Mouse (Mus musculus) MN1 (cell line): ENCODE measurements around the gene Ap1s1.

Source experiments
- DNase-seq: peaks from one replicate; pipeline ENCODE4 v3.0.0-alpha.2; 2016; ENCODE audit warnings: low spot score

Gene Ap1s1

DNA sequence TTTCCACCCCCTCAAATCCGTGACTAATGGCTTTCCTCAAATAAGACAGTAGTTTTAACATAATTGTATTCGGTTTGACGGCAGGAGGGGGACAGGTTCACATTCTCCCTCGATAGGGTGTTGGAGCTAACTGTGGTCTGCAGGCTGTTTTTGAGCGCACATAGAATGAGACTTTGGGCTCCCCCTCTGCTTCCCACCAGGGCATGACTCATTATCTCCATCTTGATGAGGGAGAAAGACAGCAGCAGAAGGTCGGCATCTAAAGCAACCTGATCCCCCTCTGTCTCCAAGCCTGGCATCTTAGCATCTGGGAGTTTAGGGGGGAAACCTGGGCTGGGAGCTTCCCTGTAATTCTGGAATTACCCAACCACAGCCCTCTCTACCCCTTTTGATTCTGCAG is 19.5 kb upstream of the Ap1s1 start:
- DNase-seq: no peak

GRCm38 (mm10) chr5:137062601-137063000 is 16.7 kb upstream of the Ap1s1 start:
- no peak for DNase-seq

DNA sequence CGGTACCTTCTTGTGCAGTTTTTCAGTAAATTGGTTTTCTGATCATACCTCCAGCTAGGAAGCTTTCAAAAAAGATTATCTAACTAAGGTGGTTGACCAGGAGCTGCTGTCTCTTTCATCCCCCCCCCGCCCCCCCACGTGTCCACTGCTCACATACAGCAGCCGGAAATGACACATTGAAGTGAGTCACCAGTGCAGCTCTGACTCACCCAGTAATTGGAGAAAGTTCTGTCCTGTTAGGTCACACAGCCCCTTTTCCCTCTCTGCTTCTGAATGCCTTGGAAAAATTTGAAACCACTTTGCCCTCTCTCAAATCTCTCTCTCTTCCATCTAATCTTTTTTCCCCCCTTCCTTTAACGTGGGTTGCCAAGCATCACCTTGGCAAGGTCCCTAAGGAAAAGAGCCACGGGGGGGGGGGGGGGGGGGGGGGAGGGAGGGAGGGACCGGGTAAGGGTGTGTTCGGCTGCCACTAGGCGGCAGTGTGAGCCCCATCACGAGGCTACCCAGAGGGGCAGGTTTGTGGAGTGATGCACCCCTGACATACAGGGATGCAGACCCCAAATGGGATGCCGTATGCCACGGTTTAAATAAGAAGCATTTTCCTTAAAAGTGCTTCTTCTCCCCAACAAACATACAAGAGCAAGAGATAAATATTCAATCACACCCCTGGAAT is 16.0 kb upstream of the Ap1s1 start:
- peak; percentile 90 for DNase-seq

DNA sequence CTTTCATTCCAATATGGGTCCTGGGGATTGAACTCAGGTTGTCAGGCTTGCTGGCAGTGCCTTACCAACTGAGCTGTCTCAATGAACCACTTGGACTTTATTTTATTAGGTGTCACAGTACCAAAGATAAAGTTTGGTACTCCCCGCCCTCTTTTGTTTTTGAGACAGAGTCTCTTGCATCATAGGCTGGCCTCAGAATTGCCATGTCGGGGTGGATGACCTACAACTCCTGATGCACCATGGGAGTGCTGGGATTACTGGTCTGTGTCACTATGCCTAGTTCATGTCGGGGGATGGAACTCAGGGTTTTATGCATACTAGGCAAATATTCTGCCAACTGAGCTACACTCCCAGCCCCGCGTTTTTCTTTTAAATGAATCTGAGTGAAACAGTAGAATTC is 8.9 kb upstream of the Ap1s1 start:
- DNase-seq: no peak

GRCm38 (mm10) chr5:137054299-137054698 is 8.4 kb upstream of the Ap1s1 start:
- DNase-seq: no peak

DNA sequence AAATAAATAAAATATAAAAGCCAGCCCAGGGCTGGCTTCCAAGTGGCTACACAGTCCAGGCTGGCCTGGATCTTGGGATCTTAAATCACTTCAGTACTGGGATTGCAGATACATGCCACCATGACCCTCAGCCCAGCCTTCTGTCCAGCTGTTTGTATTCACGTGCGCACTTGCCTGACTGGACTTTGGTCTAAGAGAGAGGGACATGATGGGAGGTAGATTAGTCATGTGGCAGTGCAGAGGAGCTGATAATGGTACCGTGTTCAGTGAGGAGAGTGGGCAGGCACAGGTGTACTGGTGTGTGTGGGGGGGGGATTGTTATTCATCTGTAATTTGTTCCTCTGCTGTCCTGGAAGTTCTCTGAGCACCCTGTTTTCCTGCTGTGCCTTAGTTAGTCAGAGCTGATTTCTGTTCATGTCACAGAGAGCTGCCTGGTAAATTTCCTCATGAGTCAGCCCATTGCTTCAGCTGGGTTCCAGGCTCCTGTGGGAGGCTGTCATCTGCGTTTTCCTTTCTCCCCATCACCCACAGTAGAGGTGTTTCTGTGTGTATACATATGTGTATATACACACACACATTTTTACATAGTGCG is 6.1 kb upstream of the Ap1s1 start:
- DNase-seq: peak; percentile 64

DNA sequence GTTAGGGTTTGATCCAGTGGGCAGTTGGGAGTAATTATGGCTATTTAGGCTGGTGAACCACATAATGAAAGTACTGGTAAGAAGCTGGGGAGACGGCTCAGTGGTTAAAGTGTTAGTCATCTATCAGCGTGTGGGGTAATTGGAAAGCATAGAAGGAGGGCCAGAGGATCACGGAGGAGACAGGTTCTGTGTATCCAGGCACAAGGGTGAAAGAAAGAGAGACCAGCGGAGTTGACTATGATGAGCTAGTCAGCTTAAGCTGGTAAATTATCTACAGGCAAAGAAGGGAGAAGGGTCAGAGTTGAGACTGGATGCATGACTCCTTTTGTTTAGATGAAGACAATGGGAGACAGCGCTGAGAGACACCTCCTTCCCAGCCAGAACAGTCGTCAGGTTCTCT is 5.2 kb upstream of the Ap1s1 start:
- no peak for DNase-seq

DNA sequence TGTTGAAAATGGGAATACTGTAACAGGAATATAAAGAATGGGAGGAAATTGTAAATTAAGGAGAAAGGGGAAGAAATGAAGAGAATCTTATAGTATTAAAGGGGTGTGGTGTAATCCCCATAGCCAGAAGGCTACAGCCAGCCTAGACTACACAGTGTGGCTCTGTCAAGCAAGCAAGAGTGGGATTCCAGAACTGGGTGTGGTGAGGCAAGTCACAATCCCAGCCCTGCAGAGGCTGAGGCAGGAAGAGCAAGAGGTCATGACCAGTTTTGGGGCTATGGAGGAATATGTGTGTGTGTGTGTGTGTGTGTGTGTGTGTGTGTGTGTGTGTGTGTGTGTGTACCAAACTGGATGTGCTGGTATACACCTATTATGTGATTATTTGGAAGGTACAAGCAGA is 1.1 kb upstream of the Ap1s1 start:
- no peak for DNase-seq

DNA sequence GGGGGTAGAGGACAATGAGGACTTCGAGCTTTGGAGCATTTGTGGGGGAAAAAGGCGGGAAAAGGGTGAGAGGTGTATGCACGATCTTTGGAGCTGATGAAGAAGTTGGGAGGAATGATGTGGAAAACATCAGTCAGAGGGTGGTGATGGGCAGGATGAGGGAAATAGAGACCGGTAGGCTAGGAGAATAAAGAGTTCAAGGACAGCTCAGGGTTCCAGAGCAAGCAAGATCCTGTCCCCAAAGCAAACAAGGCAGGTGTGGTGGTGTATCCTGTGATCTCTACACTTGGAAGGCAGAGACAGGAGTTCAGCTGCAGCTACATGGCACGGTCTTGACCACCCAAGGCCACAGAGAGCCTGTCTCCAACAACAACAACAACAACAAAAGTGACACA is 386 bp upstream of the Ap1s1 start:
- DNase-seq: no peak

GRCm38 (mm10) chr5:137043997-137044396 is 1.9 kb downstream of the Ap1s1 start:
- DNase-seq: no peak

GRCm38 (mm10) chr5:137041442-137041841 is 4.5 kb downstream of the Ap1s1 start:
- no peak for DNase-seq

DNA sequence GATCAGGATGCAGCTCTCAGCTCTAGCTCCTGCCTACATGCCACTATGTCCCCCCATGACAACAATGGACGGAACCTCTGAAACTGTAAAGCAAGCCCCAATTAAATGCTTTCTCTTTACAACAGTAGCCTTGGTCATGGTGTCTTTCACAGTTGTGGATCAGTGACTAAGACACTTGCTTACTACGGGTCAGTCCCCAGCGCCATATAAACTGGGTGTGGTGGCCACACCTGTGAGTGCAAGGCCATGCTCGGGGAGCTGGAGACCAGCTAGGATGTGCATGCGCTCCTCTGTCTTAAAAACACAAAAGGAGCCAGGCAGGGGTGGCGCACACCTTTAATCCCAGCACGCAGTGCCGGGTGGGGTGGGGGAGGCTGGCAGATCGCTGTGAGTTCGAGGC is 6.5 kb downstream of the Ap1s1 start:
- DNase-seq: no peak

GRCm38 (mm10) chr5:137036211-137036610 is 9.7 kb downstream of the Ap1s1 start:
- DNase-seq: peak; percentile 56

- DNase-seq: peak; percentile 97
Measured at GRCm38 (mm10) chr5:137032641-137033074, 13.3 kb downstream of the Ap1s1 start.

- peak; percentile 90 for DNase-seq
Measured at GRCm38 (mm10) chr5:137032033-137032421, 13.9 kb downstream of the Ap1s1 start.

GRCm38 (mm10) chr5:137031076-137032032 is 14.6 kb downstream of the Ap1s1 start:
- peak; percentile 68 for DNase-seq

GRCm38 (mm10) chr5:137030416-137030810 is 15.5 kb downstream of the Ap1s1 start:
- DNase-seq: no peak

GRCm38 (mm10) chr5:137029643-137030415 is 16.1 kb downstream of the Ap1s1 start:
- DNase-seq: peak; percentile 100

DNA sequence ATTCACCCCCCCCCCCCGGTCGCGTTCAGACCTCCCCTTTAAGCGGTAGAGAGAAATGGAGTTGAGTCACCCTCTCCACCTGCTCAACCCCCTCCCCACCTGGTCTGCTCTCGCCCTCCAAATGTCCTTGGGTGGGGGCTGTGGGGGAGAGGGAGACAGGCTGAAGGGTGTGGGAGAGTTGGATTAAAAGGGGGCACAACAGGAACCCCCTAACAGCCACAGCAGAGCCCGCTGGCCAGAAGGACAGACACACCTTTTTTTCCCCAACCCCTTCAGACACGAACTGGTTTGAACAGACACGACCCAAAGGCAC is 16.7 kb downstream of the Ap1s1 start:
- DNase-seq: no peak

GRCm38 (mm10) chr5:137028561-137029272 is 17.2 kb downstream of the Ap1s1 start:
- DNase-seq: peak; percentile 58

DNA sequence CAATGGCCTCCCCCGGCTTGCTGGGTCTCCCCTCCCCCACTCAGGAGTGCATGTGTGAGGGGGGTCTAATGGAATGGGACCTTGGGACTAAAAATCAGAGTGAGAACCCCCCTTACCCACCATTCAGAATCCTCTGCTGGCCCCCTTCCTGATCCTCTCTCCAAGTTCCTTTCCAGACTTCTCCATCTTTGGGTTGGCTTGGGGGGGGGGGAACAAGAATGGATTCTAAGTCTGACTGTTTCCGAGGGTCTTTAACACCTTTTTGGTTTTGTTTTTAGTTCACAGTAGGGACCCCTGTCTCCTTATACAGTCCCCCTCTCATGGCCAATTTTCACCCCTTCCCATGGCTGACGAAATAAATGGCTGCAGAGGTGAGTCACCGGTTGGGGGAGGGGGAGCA is 19.8 kb downstream of the Ap1s1 start, which contains the start of gene Vgf:
Vgf (plus strand) TSS at position 301 of the 400 bp plus-strand sequence.
- no peak for DNase-seq
